Mouse (Mus musculus) intestine, postnatal 0 days (tissue): ENCODE measurements at regions not wholly inside any gene's neighbourhood (a gene's known extent, or its start where the extent isn't known, plus 50 kb on each side); places are given as distances from the start of the nearest gene placed in this dataset.

Experiments used
- ATAC-seq: fragments of 200-750 bp; cut with Nextera tagmentation; 2 replicates; pipeline ENCODE4 v1.8.0; 2017; ENCODE audit warnings: mild to moderate bottlenecking, moderate TSS enrichment, moderate library complexity
- H3K27ac ChIP-seq: fragments of 300-500 bp; sonication (generic); 2 replicates; pipeline ENCODE4 v1.5.1; 2014; ENCODE audit warnings: mild to moderate bottlenecking, low read depth, low read length, moderate library complexity
- H3K27me3 ChIP-seq: fragments of 300-500 bp; sonication (generic); replicated peaks from 2 replicates; pipeline ENCODE4 v1.6.1; 2014; ENCODE audit warnings: low read length, mixed read lengths; ENCODE audit not compliant: control insufficient read depth, insufficient read depth
- H3K36me3 ChIP-seq: fragments of 300-500 bp; sonication (generic); 2 replicates; pipeline ENCODE4 v1.6.1; 2014; ENCODE audit warnings: mild to moderate bottlenecking, moderate library complexity; ENCODE audit not compliant: control insufficient read depth, insufficient read depth
- H3K4me1 ChIP-seq: fragments of 300-500 bp; sonication (generic); replicated peaks from 2 replicates; pipeline ENCODE4 v1.6.1; 2014; ENCODE audit warnings: antibody characterized with exemption, low read length, mixed read lengths; ENCODE audit not compliant: control insufficient read depth, insufficient read depth
- H3K4me2 ChIP-seq: fragments of 300-500 bp; sonication (generic); replicated peaks from 2 replicates; pipeline ENCODE4 v1.6.1; 2014; ENCODE audit warnings: low read depth, mild to moderate bottlenecking, moderate library complexity
- H3K4me3 ChIP-seq: fragments of 300-500 bp; sonication (generic); 2 replicates; pipeline ENCODE4 v1.5.1; 2014; ENCODE audit warnings: low read depth, low read length
- H3K9ac ChIP-seq: fragments of 300-500 bp; sonication (generic); 2 replicates; pipeline ENCODE4 v1.6.1; 2014; ENCODE audit warnings: mild to moderate bottlenecking, low read depth, low read length
- H3K9me3 ChIP-seq: fragments of 300-500 bp; sonication (generic); 2 replicates; pipeline ENCODE4 v1.6.1; 2016; ENCODE audit warnings: mixed run types; ENCODE audit not compliant: control insufficient read depth
- CTCF ChIP-seq: sonication (generic); IDR thresholded peaks from 2 replicates; pipeline ENCODE4 v1.5.1; 2016; ENCODE audit warnings: low read depth, mild to moderate bottlenecking, control low read depth, antibody characterized with exemption, moderate library complexity
- WGBS: fragments of 180-500 bp; shearing (Covaris S2); extraction: QIAGEN DNeasy Blood & Tissue Kit; methylation state at CpG from one replicate; pipeline ENCODE4 v1.1.7; 2014; 5-methylcytosine and 5-hydroxymethylcytosine counted together

DNA sequence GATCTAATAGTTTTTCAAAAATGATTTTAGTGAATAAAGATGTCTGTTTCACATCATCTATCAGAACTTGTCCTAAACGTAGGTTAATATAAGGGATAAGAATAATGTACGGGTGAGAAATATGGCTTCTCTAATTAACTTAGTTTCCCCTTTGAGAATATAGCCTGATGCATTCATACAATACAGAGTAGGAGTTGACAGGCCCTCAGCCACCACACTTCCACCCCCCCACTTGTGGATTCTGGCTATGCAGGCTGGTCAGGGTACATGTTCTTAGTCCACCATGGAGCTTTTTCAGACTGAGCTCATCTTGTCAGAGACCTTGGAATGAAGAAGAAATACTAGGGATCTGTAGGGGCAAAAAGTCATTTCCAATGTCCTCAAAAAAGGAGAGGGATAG, 80.1 kb downstream of the Anxa1 start:
- Histone ChIP-seq H3K9me3 (no peaks in the 10 kb centered on the region), H3K27me3 (no peaks in the 10 kb centered on the region), H3K4me1 (no peaks in the 10 kb centered on the region), H3K36me3 (no peaks in the 10 kb centered on the region), H3K9ac (no peak overlapping the region), H3K4me3 (no peak overlapping the region), H3K4me2 (no peak overlapping the region), H3K27ac (no peak overlapping the region)
- no peak for TF ChIP-seq CTCF
- WGBS: 90% methylated on average over 2 of the region's 2 CpGs
- no peak for ATAC-seq

- no peak for TF ChIP-seq CTCF
- 65% methylated on average over 2 of the region's 2 CpGs for WGBS
These were observed 90.6 kb downstream of the Anxa1 start for GRCm38 (mm10) chr19:20300066-20300651.

GRCm38 (mm10) chr19:20298431-20298830, 92.3 kb downstream of the Anxa1 start:
- no peaks in the 10 kb centered on the region for H3K36me3 ChIP-seq
- TF ChIP-seq CTCF: no peak
- H3K4me1 ChIP-seq: no peaks in the 10 kb centered on the region
- WGBS: 90% methylated on average over 2 of the region's 2 CpGs
- H3K9me3 ChIP-seq: no peaks in the 10 kb centered on the region
- no peak for ATAC-seq
- no peak overlapping the region for H3K4me2 ChIP-seq
- no peak overlapping the region for H3K4me3 ChIP-seq
- no peak overlapping the region for H3K9ac ChIP-seq
- no peaks in the 10 kb centered on the region for H3K27me3 ChIP-seq
- H3K27ac ChIP-seq: no peak overlapping the region

More at GRCm38 (mm10) chr19:20300066-20300651, 90.6 kb downstream of the Anxa1 start:
- ATAC-seq: no peak
- Histone ChIP-seq H3K27me3 (no peaks in the 10 kb centered on the region), H3K4me1 (no peaks in the 10 kb centered on the region), H3K27ac (no peak overlapping the region), H3K36me3 (no peaks in the 10 kb centered on the region), H3K9me3 (no peaks in the 10 kb centered on the region), H3K4me2 (no peak overlapping the region), H3K4me3 (no peak overlapping the region), H3K9ac (no peak overlapping the region)

DNA sequence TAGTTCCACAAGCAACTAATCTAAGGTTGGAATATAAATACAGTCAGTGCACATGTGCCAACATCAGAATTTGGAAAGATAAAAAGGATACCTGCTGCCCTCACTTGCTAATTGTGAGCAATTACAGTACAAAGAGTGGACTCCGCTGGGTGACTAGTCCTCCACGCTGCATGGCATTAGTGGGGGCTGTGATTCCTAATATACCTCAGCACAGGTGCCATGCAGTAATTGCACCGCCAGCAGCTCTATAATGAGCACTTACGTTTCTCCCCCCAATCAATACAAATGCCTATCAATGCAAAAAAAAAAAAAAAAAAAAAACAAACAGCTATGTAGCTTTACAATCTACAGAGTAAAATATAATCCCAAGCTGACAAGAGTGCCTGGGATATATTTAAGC, 105.6 kb downstream of the Anxa1 start:
- no peak overlapping the region for H3K4me2 ChIP-seq
- H3K9ac ChIP-seq: no peak overlapping the region
- TF ChIP-seq CTCF: no peak
- 83% methylated on average over 4 of the region's 4 CpGs for WGBS
- H3K4me1 ChIP-seq: no peaks in the 10 kb centered on the region
- no peaks in the 10 kb centered on the region for H3K27me3 ChIP-seq
- H3K9me3 ChIP-seq: no peaks in the 10 kb centered on the region
- no peak overlapping the region for H3K27ac ChIP-seq
- no peak overlapping the region for H3K4me3 ChIP-seq
- H3K36me3 ChIP-seq: no peaks in the 10 kb centered on the region
- no peak for ATAC-seq

DNA sequence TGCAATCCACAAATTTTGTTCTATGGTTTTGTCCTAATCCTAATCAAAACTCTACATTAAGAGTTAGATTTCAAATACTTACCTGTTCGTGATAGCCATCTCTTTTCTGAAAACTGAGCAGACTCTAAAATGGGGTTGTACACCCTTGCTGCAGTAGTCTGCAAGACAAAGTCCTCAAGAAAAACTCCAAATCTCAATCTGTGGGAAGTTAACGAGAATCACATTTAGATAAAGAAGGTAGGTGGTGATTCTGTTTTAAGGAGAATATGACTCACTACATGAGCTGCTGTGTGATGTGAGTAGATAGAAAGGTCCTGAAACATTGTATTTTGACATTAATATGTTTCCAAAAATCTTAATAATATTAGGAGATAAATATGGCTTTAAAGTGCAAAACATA, 107.6 kb downstream of the Anxa1 start:
- Histone ChIP-seq H3K4me3 (no peak overlapping the region), H3K27ac (no peak overlapping the region), H3K4me2 (no peak overlapping the region), H3K36me3 (no peaks in the 10 kb centered on the region), H3K9me3 (no peaks in the 10 kb centered on the region), H3K27me3 (no peaks in the 10 kb centered on the region), H3K9ac (no peak overlapping the region), H3K4me1 (no peaks in the 10 kb centered on the region)
- no peak for TF ChIP-seq CTCF
- WGBS: 79% methylated on average over 2 of the region's 2 CpGs
- no peak for ATAC-seq

GRCm38 (mm10) chr19:20261586-20261985, 129.2 kb downstream of the Anxa1 start:
- no peak for TF ChIP-seq CTCF

DNA sequence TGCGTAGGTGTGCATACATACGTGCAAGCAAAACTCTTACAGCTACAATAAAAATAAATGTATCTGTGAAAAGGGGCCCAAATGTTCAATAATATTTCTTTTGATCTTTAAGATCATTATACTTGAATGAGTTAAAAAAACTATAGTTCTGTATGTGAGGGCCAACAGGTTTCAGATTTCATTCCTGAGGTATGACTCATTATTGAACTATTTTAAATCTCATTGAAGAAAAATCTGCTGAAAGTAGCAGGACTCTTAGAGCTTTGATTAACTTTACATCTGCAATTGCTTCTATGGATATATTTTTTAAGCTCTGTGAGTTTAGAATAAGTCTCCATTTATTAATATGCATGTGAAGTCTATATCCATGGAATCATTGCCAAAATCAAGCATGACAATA, 138.6 kb downstream of the Anxa1 start:
- H3K27me3 ChIP-seq: no peaks in the 10 kb centered on the region
- no peak overlapping the region for H3K4me3 ChIP-seq
- no peak overlapping the region for H3K9ac ChIP-seq
- TF ChIP-seq CTCF: no peak
- WGBS: 92% methylated on average over 2 of the region's 2 CpGs
- H3K36me3 ChIP-seq: no peaks in the 10 kb centered on the region
- no peak overlapping the region for H3K27ac ChIP-seq
- H3K4me1 ChIP-seq: no peaks in the 10 kb centered on the region
- no peak for ATAC-seq
- no peak overlapping the region for H3K4me2 ChIP-seq
- H3K9me3 ChIP-seq: no peaks in the 10 kb centered on the region

More at GRCm38 (mm10) chr19:20261586-20261985, 129.2 kb downstream of the Anxa1 start:
- H3K27me3 ChIP-seq: no peaks in the 10 kb centered on the region
- H3K9ac ChIP-seq: no peak overlapping the region
- no peaks in the 10 kb centered on the region for H3K36me3 ChIP-seq
- no peak overlapping the region for H3K4me3 ChIP-seq
- no peaks in the 10 kb centered on the region for H3K9me3 ChIP-seq
- WGBS: 70% methylated on average over 2 of the region's 2 CpGs
- no peak for ATAC-seq
- no peaks in the 10 kb centered on the region for H3K4me1 ChIP-seq
- H3K27ac ChIP-seq: no peak overlapping the region
- H3K4me2 ChIP-seq: no peak overlapping the region
